Mouse (Mus musculus): ENCODE measurements around the gene Narfl. TPM values are rescaled to one million over a fixed set of nuclear protein-coding genes. Genes with fewer than 3 reads are reported as not detected.

The Narfl gene
- polyA plus RNA-seq, 2 experiments from 2014 or later: 15.6 to 20.9 TPM

DNA sequence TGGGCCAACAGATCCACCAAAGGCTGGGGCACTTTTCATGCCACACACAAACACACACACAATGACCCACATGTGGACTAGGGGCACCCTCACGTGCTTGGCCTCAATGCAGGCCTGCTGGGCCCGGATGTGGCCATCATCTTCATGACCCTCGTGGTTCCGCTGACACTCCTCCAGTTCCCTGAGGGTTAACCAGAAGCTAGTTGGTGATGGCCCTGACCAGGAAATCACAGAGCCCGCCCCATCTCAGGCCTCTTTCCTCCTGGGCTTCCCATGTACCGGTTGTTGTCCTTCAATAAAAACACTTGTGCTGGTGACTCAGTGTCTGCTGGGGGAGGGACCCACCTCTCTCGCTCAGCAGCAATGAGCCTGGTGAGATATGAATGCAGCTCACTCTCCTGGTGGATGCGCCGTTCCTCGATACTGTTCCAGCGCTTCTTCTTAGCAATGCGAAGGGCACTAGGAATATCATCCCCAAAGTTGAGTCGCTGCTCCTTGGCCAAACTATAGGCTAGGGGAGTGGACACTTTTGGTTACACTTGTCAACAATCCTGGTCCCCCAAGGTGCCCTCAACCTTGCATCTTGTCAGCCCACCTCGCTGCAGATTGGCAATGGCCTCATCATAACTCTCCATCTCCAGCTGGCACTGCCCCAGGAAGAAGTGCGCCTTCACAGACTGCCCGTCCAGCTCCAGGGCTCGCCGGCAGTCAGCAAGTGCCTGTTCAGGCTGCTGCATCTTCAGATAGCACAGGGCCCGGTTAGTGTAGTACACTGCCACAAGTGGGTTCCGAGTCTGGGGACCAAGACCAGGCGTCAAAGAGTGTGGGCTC lies 58.1 kb downstream of the Narfl start:
- no peak for ATAC-seq

- ATAC-seq: peak; percentile 95
Measured at GRCm38 (mm10) chr17:25832436-25833290, 59.1 kb downstream of the Narfl start.

Other genes with a start within 250 kb of the Narfl start
- under 1 TPM in 1 of 2 experiments, not detected in 1; 0.25 TPM for gene Sox8, start 203.1 kb upstream of the Narfl start, polyA plus RNA-seq (2017; shearing (Covaris generic))
- gene Lmf1, start 194.7 kb upstream of the Narfl start, polyA plus RNA-seq (2017; shearing (Covaris generic)): 10 to 100 TPM; 12.1 to 16.7 TPM
- not detected for gene Gng13, start 56.6 kb upstream of the Narfl start, polyA plus RNA-seq (2017; shearing (Covaris generic))
- gene Chtf18, start 46.4 kb upstream of the Narfl start, polyA plus RNA-seq (2017; shearing (Covaris generic)): 1 to 10 TPM; 4.0 to 6.7 TPM
- 10 to 100 TPM in 1 of 2 experiments, 1 to 10 TPM in 1; 9.3 to 10.3 TPM for gene Rpusd1, start 46.1 kb upstream of the Narfl start, polyA plus RNA-seq (2017; shearing (Covaris generic))
- gene Mslnl, start 37.7 kb upstream of the Narfl start, polyA plus RNA-seq (2017; shearing (Covaris generic)): under 1 TPM in 1 of 2 experiments, not detected in 1; 0.18 TPM
- gene Msln, start 19.4 kb upstream of the Narfl start, polyA plus RNA-seq (2017; shearing (Covaris generic)): not detected
- gene Haghl, start 11.9 kb downstream of the Narfl start, polyA plus RNA-seq (2017; shearing (Covaris generic)): 10 to 100 TPM; 27.2 to 30.3 TPM
- under 1 TPM in 1 of 2 experiments, not detected in 1; 0.62 TPM for gene Ccdc78, start 12.8 kb downstream of the Narfl start, polyA plus RNA-seq (2017; shearing (Covaris generic))
- 100 to 1,000 TPM; 196 to 238 TPM for gene Fam173a, start 19.1 kb downstream of the Narfl start, polyA plus RNA-seq (2017; shearing (Covaris generic))
- gene AC134908.4, start 21.9 kb downstream of the Narfl start, polyA plus RNA-seq (2017; shearing (Covaris generic)): not detected
- 1 to 10 TPM; 2.2 to 4.6 TPM for gene Metrn, start 23.4 kb downstream of the Narfl start, polyA plus RNA-seq (2017; shearing (Covaris generic))
- under 1 TPM in 1 of 2 experiments, not detected in 1; 0.16 TPM for gene Fbxl16, start 35.3 kb downstream of the Narfl start, polyA plus RNA-seq (2017; shearing (Covaris generic))
- 10 to 100 TPM; 11.9 to 17.9 TPM for gene Wdr24, start 49.9 kb downstream of the Narfl start, polyA plus RNA-seq (2017; shearing (Covaris generic))
- gene Jmjd8, start 55.1 kb downstream of the Narfl start, polyA plus RNA-seq (2017; shearing (Covaris generic)): 10 to 100 TPM; 11.4 to 21.9 TPM
- 10 to 100 TPM; 68.3 to 85.7 TPM for gene Stub1, start 59.6 kb downstream of the Narfl start, polyA plus RNA-seq (2017; shearing (Covaris generic))
- 1 to 10 TPM in 1 of 2 experiments, not detected in 1; 1.1 TPM for gene Rhbdl1, start 63.5 kb downstream of the Narfl start, polyA plus RNA-seq (2017; shearing (Covaris generic))
- gene Gm20683, start 68.0 kb downstream of the Narfl start, polyA plus RNA-seq (2017; shearing (Covaris generic)): 1 to 10 TPM in 1 of 2 experiments, not detected in 1; 1.1 TPM
- 10 to 100 TPM; 18.4 to 29.8 TPM for gene Rhot2, start 71.1 kb downstream of the Narfl start, polyA plus RNA-seq (2017; shearing (Covaris generic))
- 1 to 10 TPM; 3.8 to 8.3 TPM for gene Wdr90, start 87.7 kb downstream of the Narfl start, polyA plus RNA-seq (2017; shearing (Covaris generic))
- 1 to 10 TPM; 2.2 to 6.9 TPM for gene Mcrip2, start 95.0 kb downstream of the Narfl start, polyA plus RNA-seq (2017; shearing (Covaris generic))
- 100 to 1,000 TPM in 1 of 2 experiments, 10 to 100 TPM in 1; 88.3 to 119 TPM for gene Mettl26, start 101.3 kb downstream of the Narfl start, polyA plus RNA-seq (2017; shearing (Covaris generic))
- gene Wfikkn1, start 107.1 kb downstream of the Narfl start, polyA plus RNA-seq (2017; shearing (Covaris generic)): under 1 TPM; 0.48 to 0.82 TPM
- gene Rab40c, start 146.0 kb downstream of the Narfl start, polyA plus RNA-seq (2017; shearing (Covaris generic)): 1 to 10 TPM; 5.1 to 5.6 TPM
- 10 to 100 TPM; 19.0 to 26.6 TPM for gene Pigq, start 171.2 kb downstream of the Narfl start, polyA plus RNA-seq (2017; shearing (Covaris generic))
- gene Nhlrc4, start 171.2 kb downstream of the Narfl start, polyA plus RNA-seq (2017; shearing (Covaris generic)): not detected
- gene A930017K11Rik, start 178.8 kb downstream of the Narfl start, polyA plus RNA-seq (2017; shearing (Covaris generic)): not detected
- 1 to 10 TPM; 5.2 to 7.1 TPM for gene Capn15, start 212.0 kb downstream of the Narfl start, polyA plus RNA-seq (2017; shearing (Covaris generic))

Measured in activated CD4-positive, CD25-positive, alpha-beta regulatory T cell, adult 4 months (primary cell).